Mouse (Mus musculus) E14TG2a.4 (cell line): ENCODE measurements around the gene Ephb2.

Experiments
- CTCF ChIP-seq: conservative IDR thresholded peaks from 2 replicates; pipeline ENCODE4 v1.5.1; 2014; ENCODE audit warnings: low read length
- NANOG ChIP-seq: IDR thresholded peaks from 2 replicates; pipeline ENCODE4 v1.6.1; 2014; ENCODE audit warnings: borderline replicate concordance, low read length, mixed read lengths

DNA sequence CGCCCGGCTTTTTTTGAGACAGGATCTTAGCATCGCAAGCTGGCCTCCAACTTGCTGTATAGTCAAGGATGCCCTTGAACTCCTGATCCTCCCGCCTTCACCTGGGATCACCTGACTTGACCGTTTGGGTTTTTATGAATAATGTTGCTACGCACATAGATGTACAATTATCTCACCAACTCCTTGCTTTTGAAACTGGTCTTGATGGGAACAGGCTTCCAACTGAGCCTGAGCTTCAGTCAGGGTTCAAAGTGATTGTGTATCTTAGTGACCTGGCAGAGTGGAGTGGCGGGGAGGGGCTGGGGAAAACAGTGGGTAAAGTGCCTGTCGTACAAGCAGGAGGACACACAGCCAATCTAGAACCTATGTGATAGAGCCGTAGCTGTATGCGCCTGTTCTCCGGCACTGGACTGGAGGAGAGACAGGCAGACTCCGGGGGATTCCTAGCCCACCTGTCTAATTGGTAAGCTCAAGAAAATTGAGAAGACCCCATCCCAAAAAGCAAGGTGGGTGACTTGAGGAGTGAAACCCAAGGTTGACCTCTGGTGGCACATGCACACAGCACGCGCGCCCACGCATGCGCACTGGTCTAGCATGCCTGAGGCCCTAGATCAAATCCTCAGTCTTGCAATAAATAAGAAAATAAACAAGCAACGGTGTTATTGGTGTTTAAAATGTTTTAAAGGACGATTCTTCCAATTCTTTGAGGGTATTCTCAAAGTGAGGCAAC is 229.9 kb downstream of the Ephb2 start:
- TF ChIP-seq CTCF: no peak
- TF ChIP-seq NANOG: no peak
